Mouse (Mus musculus): ENCODE results near the gene Ankrd44.

GRCm38 (mm10) chr1:54755690-54756365 is 170.4 kb downstream of the Ankrd44 start:
- TF ChIP-seq EP300 (IDR thresholded peaks at IDR 0.05; ENCODE audit: insufficient read depth, low read depth, low read length) (no peak), CTCF (IDR thresholded peaks at IDR 0.05; ENCODE audit: low read depth, low read length) (no peak)

Measured in ES-Bruce4 (cell line).